Mouse (Mus musculus) cerebellum, adult 2 months (tissue): Measurements from ENCODE around the gene Trim65. TPM values are rescaled to one million over a fixed set of nuclear protein-coding genes. Genes with fewer than 3 reads are reported as not detected.

ENCODE experiments used
- DNase-seq, 2 experiments: peaks; one replicate each; pipeline ENCODE4 v3.0.0; 2021
- H3K27ac ChIP-seq: fragments of 200-500 bp; 2 replicates; pipeline ENCODE4 v1.5.1; 2012; ENCODE audit warnings: low read length, control low read depth, inconsistent platforms; ENCODE audit not compliant: insufficient read depth
- H3K27me3 ChIP-seq: fragments of 200-500 bp; 2 replicates; pipeline ENCODE4 v1.6.1; 2012; ENCODE audit warnings: inconsistent platforms, mild to moderate bottlenecking, low read length, moderate library complexity; ENCODE audit not compliant: control insufficient read depth, insufficient read depth
- H3K4me1 ChIP-seq: fragments of 200-500 bp; 2 replicates; pipeline ENCODE4 v1.6.1; 2011; ENCODE audit warnings: low read length; ENCODE audit not compliant: control insufficient read depth, insufficient read depth
- H3K4me3 ChIP-seq: fragments of 200-500 bp; replicated peaks from 2 replicates; pipeline ENCODE3; 2011; ENCODE audit warnings: mild to moderate bottlenecking, low read depth, low read length, control low read depth; ENCODE audit not compliant: insufficient read depth
- CTCF ChIP-seq: fragments of 200-500 bp; IDR thresholded peaks from 2 replicates; pipeline ENCODE4 v1.5.1; 2011; ENCODE audit warnings: low read depth, mild to moderate bottlenecking, control low read depth, low read length, moderate library complexity, borderline replicate concordance; ENCODE audit not compliant: insufficient read depth
- POLR2A ChIP-seq: fragments of 200-500 bp; IDR thresholded peaks from 2 replicates; pipeline ENCODE4 v1.6.1; 2011; ENCODE audit warnings: low read length, control low read depth, borderline replicate concordance; ENCODE audit not compliant: insufficient read depth
- WGBS: fragments of 180-500 bp; shearing (Covaris S2); methylation state at CpG from one replicate; pipeline ENCODE4 v1.1.7; 2018; 5-methylcytosine and 5-hydroxymethylcytosine counted together
- polyA plus RNA-seq: library from polyadenylated mRNA; depleted of rRNA; stranded (reverse); fragments of >200 nt; gene quantifications from 2 replicates; pipeline ENCODE4 v1.2.3, GENCODE M21; 2012

The Trim65 gene
- polyA plus RNA-seq, 1 experiment = 7.9 TPM

- no peaks in the 10 kb centered on the region for H3K27me3 ChIP-seq
- 14% methylated on average over 25 of the region's 25 CpGs for WGBS
- TF ChIP-seq CTCF (no peak), POLR2A (no peak)
- peak overlapping the region; percentile 10 for H3K4me3 ChIP-seq
- H3K4me1 ChIP-seq = peaks cover 46% of the 10 kb centered on the region
- peak overlapping the region; percentile 79 for H3K27ac ChIP-seq
- DNase-seq = peak; percentile 72 to 76
These were observed 15.5 kb upstream of the Trim65 start for GRCm38 (mm10) chr11:116146294-116146985.

GRCm38 (mm10) chr11:116145481-116146293, 14.8 kb upstream of the Trim65 start:
- 10% methylated on average over 18 of the region's 18 CpGs for WGBS
- Histone ChIP-seq H3K27ac (peak overlapping the region; percentile 79), H3K4me1 (peaks cover 46% of the 10 kb centered on the region), H3K27me3 (no peaks in the 10 kb centered on the region), H3K4me3 (no peak overlapping the region)
- peak; percentile 75 to 78 for DNase-seq
- no peak for TF ChIP-seq POLR2A
- no peak for TF ChIP-seq CTCF

GRCm38 (mm10) chr11:116143468-116143867, 12.5 kb upstream of the Trim65 start:
- Histone ChIP-seq H3K27me3 (no peaks in the 10 kb centered on the region), H3K4me3 (no peak overlapping the region), H3K4me1 (peaks cover 33% of the 10 kb centered on the region), H3K27ac (no peak overlapping the region)
- no peak for DNase-seq
- WGBS = 88% methylated on average over 3 of the region's 3 CpGs
- no peak for TF ChIP-seq POLR2A

GRCm38 (mm10) chr11:116142211-116142991, 11.5 kb upstream of the Trim65 start:
- TF ChIP-seq CTCF (no peak), POLR2A (no peak)
- Histone ChIP-seq H3K27me3 (no peaks in the 10 kb centered on the region), H3K27ac (no peak overlapping the region), H3K4me3 (no peak overlapping the region), H3K4me1 (peaks cover 23% of the 10 kb centered on the region)
- WGBS = 79% methylated on average over 10 of the region's 10 CpGs
- no peak for DNase-seq

GRCm38 (mm10) chr11:116138468-116139138, 7.7 kb upstream of the Trim65 start, which contains the start of gene Mrpl38:
Gene Mrpl38, minus strand, starts transcription at chr11:116138868.
- TF ChIP-seq POLR2A (peak; percentile 39; the same call in 1 of the 2 replicates), CTCF (peak; percentile 69; the same call in 1 of the 2 replicates)
- peak; percentile 86 to 91 for DNase-seq
- no peaks in the 10 kb centered on the region for H3K27me3 ChIP-seq
- under 1% methylated on average over 60 of the region's 60 CpGs for WGBS
- 0 out of 2 replicates have a peak, but pooled peaks cover 2% of the 10 kb centered on the region for H3K4me1 ChIP-seq
- peak within 1 kb of the TSS; percentile 93 for H3K4me3 ChIP-seq
- peak within 1 kb of the TSS; percentile 35 for H3K27ac ChIP-seq

GRCm38 (mm10) chr11:116138096-116138467, 7.2 kb upstream of the Trim65 start:
- H3K27me3 ChIP-seq = no peaks in the 10 kb centered on the region
- peak overlapping the region; percentile 93 for H3K4me3 ChIP-seq
- under 1% methylated on average over 20 of the region's 20 CpGs for WGBS
- DNase-seq = no peak
- TF ChIP-seq POLR2A = no peak
- no peak for TF ChIP-seq CTCF
- H3K4me1 ChIP-seq = 0 out of 2 replicates have a peak, but pooled peaks cover 3% of the 10 kb centered on the region
- peak overlapping the region; percentile 35 for H3K27ac ChIP-seq

GRCm38 (mm10) chr11:116134171-116134570, 3.2 kb upstream of the Trim65 start:
- DNase-seq = peak in 1 of 2 experiments; percentile 11
- no peak overlapping the region for H3K4me3 ChIP-seq
- 86% methylated on average over 10 of the region's 10 CpGs for WGBS
- peaks cover 16% of the 10 kb centered on the region for H3K4me1 ChIP-seq
- no peak overlapping the region for H3K27ac ChIP-seq
- no peaks in the 10 kb centered on the region for H3K27me3 ChIP-seq
- TF ChIP-seq POLR2A (no peak), CTCF (no peak)
